Mouse (Mus musculus) CH12.LX (cell line): ENCODE data around the gene Rep15.

Experiments
- CTCF ChIP-seq, 2 experiments: IDR thresholded peaks in 1 of 2; conservative IDR thresholded peaks in 1 of 2; 2 replicates each; pipeline ENCODE4 v1.5.1; 2011 to 2012; ENCODE audit warnings: low read depth in 2 of 2, low read length in 2 of 2, improper control_type of control experiment in 1 of 2, inconsistent platforms in 1 of 2, mild to moderate bottlenecking in 1 of 2, moderate library complexity in 1 of 2
- ELF1 ChIP-seq: IDR thresholded peaks from 2 replicates; pipeline ENCODE4 v1.6.1; 2014; ENCODE audit warnings: low read depth, mild to moderate bottlenecking, inconsistent platforms, low read length, improper control_type of control experiment
- EP300 ChIP-seq: IDR thresholded peaks from 2 replicates; pipeline ENCODE4 v1.6.1; 2011; ENCODE audit warnings: low read length, improper control_type of control experiment
- JUND ChIP-seq: conservative IDR thresholded peaks from 2 replicates; pipeline ENCODE4 v1.6.1; 2011; ENCODE audit warnings: low read depth, low read length, improper control_type of control experiment
- MAFK ChIP-seq: IDR thresholded peaks from 2 replicates; pipeline ENCODE4 v1.6.1; 2011; ENCODE audit warnings: low read length, improper control_type of control experiment; ENCODE audit not compliant: insufficient replicate concordance
- MAX ChIP-seq: IDR thresholded peaks from 2 replicates; pipeline ENCODE4 v1.6.1; 2011; ENCODE audit warnings: low read length, improper control_type of control experiment
- MEF2A ChIP-seq: IDR thresholded peaks from 2 replicates; pipeline ENCODE4 v1.6.1; 2014; ENCODE audit warnings: low read depth, mild to moderate bottlenecking, inconsistent platforms, low read length, improper control_type of control experiment, borderline replicate concordance
- POLR2A ChIP-seq: IDR thresholded peaks from 2 replicates; pipeline ENCODE4 v1.6.1; 2011; ENCODE audit warnings: low read depth, mild to moderate bottlenecking, improper control_type of control experiment, low read length
- SIN3A ChIP-seq: IDR thresholded peaks from 2 replicates; pipeline ENCODE4 v1.6.1; 2012; ENCODE audit warnings: low read length, improper control_type of control experiment, inconsistent platforms
- SMC3 ChIP-seq: IDR thresholded peaks from 2 replicates; pipeline ENCODE4 v1.6.1; 2011; ENCODE audit warnings: low read depth, low read length, improper control_type of control experiment
- ZC3H11A ChIP-seq: IDR thresholded peaks from 2 replicates; pipeline ENCODE4 v1.6.1; 2012; ENCODE audit warnings: low read depth, mild to moderate bottlenecking, inconsistent platforms, low read length, improper control_type of control experiment
- ZKSCAN1 ChIP-seq: IDR thresholded peaks from 2 replicates; pipeline ENCODE4 v1.6.1; 2012; ENCODE audit warnings: low read depth, inconsistent platforms, low read length, improper control_type of control experiment, borderline replicate concordance
- ZNF384 ChIP-seq: IDR thresholded peaks from 2 replicates; pipeline ENCODE4 v1.6.1; 2012; ENCODE audit warnings: low read depth, low read length, improper control_type of control experiment, inconsistent platforms

- no peak for TF ChIP-seq MEF2A
- no peak for TF ChIP-seq MAFK
- no peak for TF ChIP-seq ZC3H11A
- no peak for TF ChIP-seq CTCF (conservative IDR thresholded peaks at IDR 0.05 in 1 of 2, IDR thresholded peaks at IDR 0.05 in 1 of 2; ENCODE audit: low read depth in 2 of 2, low read length in 2 of 2)
- no peak for TF ChIP-seq SIN3A
- no peak for TF ChIP-seq ELF1
- TF ChIP-seq JUND = no peak
- TF ChIP-seq POLR2A = no peak
- no peak for TF ChIP-seq MAX
- TF ChIP-seq ZKSCAN1 = no peak
- TF ChIP-seq EP300 = no peak
- TF ChIP-seq ZNF384 = no peak
- TF ChIP-seq SMC3 = no peak
Observed at GRCm38 (mm10) chr6:146999302-146999701, 33.1 kb upstream of the Rep15 start.
